Mouse (Mus musculus) frontal cortex, postnatal 14 days (tissue): ENCODE results near the gene 1700034J05Rik.

Source experiments
- DNase-seq, 2 experiments: peaks; one replicate each; pipeline ENCODE4 v3.0.0; 2022; ENCODE audit warnings: low spot score in 2 of 2

Gene 1700034J05Rik

DNA sequence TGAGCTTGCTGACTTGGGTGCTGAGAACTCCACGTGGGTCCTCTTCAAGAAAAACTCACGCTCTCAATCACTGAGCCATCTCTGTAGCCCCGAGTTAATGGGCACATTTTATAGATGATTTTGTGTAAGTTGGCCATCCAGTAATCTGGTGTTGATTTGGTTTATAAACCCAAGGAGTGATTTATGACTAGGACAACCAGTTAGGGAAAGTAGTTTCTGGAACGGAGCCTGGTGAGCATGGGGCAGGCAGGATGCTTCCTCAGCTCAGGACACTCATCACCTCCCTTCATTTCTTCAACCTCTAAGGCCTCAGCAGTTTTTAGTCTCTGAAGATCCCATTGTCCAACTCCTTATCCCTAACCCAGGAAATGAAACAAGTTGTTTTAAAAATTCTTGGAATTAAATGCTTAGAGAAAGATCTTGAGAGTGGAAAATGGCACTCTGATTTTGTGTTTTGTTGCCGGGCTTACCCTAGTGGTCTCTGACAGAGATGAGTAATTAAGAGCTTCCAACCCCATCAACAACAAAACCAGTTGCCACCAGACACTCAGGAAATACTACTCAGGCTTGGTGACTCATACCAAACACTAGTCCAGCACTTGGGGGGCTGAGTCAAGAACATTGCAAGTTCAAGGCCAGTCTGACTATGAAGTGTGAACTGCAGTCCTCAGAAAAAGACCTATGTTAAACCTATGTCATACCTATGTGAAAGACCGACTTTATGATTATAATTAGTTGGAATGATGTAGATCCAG, 9.4 kb upstream of the 1700034J05Rik start:
- DNase-seq = no peak

DNA sequence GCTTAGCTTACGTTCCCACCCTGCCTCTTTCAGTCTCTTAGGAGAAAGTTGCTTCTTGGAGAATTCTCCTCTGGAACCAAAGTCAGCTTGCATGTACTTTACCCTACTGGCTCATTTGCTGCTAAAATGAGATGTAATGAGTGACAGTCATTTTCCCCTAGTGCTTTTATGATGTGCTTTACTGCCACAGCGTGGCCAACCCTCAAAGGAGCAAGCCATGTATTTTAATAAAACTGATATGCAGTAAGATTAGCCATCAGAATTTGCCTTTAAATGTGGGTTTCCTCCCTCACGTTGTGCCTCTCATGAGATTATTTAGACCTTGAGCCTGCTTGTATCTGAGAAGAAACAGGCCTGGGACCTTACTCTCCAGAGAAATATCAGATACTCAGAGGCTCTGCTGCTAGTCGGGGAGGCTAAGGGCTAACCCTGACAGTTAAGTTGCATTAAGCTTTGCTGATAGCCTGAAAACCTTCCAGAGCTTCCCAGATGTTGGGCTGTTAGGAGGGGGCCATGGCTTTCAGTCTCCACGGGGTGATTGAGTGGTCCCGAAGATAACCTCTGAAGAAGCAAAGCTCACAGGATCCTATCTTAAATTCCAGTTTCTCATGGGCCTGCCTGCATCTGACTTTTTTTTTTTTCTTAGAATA, 7.7 kb upstream of the 1700034J05Rik start:
- DNase-seq = no peak

DNA sequence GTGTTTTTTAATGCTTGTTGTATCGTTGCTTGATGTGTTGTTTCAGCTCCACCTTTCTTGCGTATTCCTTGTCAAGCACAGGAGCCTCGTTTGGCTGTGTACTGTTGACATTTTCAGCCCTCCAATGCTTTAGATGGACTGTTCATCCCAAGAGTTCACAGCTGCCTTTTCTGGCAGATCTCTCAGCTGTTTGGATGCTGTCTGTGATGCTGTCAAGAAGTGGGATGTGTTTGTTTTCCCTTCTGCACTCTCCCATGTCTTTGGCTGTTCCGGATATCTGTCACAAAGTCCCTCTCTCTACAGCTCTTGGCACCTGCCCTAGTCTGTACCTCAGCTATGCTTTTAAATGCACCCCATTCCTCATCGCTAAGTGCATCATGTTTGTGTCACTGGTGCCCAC, 6.7 kb upstream of the 1700034J05Rik start:
- DNase-seq = no peak

DNA sequence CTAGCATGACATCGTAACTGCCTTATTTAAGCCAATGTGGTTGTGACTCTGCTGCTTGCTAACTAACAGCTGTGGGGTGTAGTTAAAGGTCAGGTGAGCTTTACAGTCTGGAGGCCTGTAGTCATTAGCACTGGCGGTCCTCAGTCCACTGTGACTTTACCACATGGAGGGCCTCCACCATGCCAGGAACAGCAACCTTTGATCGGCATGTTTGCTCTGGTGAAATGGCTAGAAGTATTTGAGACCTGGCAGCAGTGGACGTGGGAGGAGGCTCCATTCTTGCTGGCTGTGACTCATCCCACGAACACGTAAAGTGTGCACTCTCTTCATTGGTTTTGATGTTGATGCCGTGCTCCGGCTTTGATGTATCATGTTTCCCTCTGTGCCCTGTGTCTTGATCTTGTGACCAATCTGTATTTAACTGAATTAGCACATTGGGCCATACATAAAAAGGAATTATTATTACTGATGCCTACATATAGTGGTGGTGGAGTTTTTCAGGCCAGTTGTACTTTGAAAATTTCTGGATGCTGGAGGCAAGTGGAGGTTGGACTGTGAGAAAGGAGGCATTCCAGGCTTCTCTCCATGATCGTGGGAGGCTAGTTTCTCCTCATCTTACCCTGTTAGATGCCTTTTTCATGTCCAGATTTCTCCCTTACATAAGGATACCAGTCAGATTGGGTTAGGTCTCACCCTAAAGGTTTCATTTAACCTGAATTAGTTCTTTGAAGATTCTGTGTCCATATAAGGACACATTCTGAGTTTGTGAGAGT, 5.9 kb upstream of the 1700034J05Rik start:
- DNase-seq = no peak

DNA sequence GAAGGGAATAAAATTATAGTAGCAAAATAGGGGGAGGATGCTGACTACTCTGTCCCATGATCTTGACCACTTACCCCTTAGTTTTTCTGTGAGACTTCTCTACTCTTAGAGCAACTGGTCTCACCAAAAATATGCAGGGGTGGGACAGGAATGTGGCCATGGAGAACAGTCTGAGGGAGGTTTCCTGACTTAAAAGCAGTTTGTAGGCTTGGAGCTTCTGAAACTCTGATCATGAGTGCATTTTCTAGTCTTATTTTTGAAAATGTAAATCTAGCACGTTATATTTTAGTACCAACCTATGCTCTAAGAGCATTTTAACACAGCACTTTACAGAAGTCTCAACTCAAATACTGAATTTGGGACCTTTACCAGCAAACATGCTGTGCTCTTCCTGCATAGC, 4.5 kb upstream of the 1700034J05Rik start:
- DNase-seq = no peak

DNA sequence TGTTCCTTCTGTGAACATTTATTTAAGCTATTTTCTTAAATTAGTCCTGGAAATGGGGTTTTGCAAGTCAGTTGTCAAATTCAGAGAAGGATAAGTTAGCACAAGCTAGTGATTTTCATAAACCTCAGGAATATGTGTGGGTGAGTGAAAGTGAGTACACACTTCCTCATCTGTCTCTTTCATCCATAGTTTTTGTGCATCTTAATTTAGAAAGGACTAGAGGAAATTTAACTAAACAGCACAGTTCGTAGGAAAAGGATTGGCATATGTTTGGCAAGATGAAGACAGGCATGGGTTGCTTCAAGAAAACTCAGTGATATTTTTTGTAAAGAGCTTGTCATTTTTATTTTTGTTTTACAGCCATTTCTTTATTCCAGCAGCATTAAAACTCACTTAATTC, 2.7 kb upstream of the 1700034J05Rik start:
- no peak for DNase-seq

DNA sequence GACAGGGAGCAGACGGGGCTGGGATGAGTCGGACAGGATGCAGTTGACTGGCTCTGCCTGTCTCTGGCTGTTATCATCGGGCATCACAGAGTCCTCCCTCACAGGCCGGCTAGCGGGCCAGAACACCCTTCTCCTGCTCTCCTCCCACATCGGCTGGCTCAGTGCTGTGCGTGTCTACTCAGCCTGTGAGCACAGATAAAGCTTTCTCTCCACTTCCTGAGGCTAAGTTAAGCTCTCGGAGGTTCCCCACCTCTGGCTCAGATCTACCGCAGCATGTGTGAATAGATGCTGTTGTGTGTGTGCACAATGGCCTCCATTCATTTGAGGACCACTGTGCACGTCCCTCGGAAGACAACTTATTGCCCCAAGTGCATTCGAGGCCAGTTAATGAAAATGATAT, 1.7 kb upstream of the 1700034J05Rik start:
- peak; percentile 30 to 45 for DNase-seq

DNA sequence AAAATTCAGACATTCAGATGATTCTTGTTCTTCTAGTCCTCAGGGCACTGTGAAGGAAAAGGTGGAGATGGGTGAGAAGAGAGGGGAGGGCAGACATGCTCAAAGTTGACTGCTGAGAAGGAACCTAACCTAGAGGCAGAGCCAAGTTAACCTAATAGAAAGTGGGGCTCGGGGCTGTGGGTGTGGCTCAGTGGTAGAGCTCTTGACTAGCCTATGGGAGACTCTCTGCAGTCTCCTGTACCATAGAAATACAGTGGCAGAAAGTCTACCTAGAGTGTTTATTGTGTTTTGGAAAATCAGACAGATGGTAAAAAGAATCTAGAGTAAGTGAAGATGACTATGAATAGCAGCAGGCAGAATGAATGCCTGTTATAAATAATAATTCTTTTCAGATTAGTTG, 1.3 kb upstream of the 1700034J05Rik start:
- DNase-seq = no peak

DNA sequence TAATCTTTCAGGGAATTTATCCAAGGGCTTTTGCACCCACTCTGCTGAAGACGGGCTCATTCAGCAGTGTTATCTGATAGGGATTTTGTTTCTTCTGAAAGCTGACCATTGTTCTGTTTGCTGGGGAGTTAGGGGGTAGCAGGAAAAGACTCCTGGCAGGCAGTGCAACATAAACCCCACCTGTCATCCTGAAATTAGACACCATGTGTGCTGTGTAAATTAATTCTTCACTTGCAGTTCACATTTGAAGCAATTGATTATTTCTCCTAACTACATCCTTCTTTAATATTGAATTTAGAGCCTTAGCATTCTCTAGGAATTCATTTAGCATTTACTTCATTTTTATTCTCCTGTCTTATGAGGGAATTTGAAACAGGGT, 3.8 kb downstream of the 1700034J05Rik start:
- no peak for DNase-seq

DNA sequence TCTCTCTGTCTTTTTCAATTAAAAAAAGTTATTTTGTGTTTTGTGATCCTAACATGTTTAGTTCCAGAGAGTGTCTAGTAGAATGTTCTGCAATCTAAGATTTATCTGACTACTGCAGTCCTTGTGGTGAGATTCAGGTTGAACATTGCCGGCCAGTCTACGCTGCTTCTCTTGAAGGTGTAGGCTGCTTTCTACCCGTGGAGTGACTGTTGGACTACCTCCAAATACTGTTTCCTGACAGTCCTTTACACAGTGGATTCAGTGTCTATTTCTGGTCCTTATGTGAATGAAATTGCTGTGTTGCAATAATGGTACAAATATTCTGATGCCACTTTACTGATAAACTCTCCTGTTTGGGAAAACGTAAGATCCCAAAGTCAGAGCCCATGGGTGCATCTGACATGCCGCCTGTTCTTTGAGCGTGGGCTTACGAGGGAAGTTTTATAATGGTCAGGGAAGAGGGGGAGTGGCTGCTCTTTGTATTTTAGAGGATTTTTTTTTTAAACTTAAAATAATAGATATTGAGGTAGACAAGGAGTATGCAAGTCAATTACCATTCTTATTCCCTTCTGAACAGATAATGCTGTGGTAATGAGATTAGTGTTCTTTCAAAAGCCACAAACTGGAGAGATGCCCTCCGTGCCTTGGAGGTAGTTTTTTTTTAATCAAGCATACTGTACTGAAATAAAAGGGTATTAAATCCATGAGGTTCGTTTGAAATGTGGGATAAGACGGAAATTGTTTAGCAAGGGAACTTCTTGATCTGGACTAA, 4.4 kb downstream of the 1700034J05Rik start:
- no peak for DNase-seq

DNA sequence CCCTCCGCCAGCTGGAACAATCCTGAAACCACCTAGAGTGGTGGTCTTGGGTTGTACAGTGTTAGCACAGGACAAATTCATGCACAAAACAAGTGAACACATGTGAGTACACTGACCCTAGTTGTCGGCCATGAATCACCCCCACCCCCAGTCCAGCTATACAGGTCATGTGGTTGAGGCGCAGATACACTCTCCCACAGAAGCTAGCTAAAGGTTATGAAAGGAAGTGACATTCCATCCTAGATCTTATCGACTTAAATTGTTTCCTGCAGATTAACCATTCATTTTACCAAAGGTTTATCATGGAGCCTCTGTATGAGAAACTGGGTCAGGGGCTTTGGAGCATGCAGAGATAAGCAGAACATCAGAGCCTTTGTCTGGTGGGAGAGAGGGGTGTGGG, 7.0 kb downstream of the 1700034J05Rik start:
- DNase-seq = no peak

DNA sequence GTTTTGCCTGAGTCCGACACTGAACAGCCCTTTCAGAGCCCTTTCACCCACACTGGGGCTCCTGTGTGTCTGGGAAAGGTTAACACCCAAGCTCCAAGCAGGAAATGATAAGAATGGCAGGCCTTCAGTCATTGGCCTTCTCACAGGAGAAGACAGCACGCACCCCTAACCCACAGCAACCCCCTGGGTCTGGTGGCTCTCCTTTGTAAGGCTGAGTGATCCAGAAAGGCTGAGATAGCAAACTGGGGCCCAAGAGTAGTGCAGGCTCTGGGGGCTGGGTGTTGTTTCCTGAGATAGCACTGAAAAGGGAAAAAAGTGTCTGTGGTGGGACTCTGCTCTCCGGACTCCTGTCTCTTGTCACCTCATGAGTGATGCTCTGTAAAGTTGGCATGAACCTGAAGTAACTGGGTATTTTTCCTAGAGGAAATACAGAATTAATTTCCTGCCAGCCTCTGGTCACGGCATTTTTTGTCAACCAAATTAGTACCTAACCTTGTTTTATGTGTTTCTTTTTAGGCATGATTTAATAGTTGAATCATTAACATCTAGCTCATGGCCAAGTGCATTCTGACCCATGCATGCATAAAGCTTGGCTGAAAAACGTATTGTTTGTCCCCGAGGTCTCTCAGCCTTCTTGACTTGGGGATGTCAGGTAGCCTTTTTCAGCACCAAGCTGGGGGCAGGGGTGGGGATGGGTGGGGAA, 7.7 kb downstream of the 1700034J05Rik start:
- no peak for DNase-seq

DNA sequence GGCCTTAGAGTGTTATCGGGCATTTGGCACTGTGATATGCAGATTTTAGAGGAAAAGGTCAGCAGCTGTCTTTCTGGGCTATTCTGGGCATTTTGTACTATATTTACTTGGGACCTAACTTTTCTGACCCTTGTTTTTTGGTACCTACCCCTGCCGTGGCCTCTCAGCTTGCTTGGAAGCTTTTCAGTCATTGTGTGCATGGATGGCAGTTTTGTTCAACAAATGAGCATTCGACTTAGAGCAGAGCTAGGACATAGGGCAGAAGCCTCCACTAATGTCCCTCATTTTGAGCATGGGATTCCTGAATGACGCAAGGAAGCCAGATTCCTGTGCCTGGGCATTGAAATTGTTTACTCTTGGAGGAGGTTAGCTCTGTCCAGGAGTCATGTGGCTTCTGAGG, 9.4 kb downstream of the 1700034J05Rik start:
- no peak for DNase-seq

DNA sequence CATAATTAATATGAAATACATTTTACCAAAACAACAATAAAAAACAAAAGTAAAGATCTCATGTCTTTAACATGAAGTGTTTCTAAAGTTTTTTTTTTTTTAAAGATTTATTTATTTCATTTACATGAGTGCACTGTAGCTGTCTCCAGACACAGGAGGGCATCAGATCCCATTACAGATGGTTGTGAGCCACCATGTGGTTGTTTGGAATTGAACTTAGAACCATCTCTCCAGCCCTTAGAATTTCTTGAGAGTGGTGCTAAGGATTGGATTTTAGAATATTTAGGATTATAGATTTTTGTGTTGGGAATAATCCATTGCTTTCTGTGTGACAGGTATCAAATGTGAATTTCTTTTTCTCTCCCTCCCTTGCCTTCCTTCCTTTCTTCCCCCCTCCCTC, 10.2 kb downstream of the 1700034J05Rik start:
- DNase-seq = no peak

DNA sequence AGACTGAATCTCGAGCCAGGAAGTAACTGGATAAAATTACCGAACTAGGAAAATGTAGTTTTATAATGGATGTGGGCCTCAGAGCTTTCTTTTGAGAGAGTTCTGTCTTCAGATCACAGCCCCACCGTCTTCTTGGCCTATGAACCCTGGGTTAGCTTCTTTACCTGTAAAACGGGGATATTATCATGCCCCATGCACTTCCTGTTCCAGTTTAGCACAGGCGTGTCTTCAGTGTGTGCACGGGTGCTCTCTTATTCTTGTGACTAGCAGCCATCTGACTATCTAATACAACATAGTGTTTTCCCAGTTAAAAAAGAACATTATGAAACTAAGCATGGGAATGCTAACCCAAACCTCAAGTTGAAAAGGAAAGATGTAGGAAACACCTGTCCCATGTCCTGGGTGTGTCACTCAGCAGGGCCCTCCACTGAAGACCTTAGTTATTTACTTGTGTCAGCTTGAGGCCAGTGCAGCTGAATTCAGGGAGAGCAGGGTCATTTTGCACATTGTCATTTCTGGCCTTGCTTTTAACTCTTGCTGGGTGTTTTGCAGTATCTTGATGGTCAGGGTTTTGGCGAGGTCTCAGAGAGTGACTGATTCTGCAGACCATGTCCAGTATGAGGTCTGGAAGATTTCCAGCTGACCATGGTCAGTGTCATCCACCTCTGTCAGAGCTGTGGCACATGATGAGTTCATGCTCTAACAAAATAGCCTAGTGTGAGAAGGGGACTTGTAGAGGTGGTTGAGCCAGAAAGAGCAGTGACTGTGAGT, 12.5 kb downstream of the 1700034J05Rik start:
- DNase-seq = no peak

DNA sequence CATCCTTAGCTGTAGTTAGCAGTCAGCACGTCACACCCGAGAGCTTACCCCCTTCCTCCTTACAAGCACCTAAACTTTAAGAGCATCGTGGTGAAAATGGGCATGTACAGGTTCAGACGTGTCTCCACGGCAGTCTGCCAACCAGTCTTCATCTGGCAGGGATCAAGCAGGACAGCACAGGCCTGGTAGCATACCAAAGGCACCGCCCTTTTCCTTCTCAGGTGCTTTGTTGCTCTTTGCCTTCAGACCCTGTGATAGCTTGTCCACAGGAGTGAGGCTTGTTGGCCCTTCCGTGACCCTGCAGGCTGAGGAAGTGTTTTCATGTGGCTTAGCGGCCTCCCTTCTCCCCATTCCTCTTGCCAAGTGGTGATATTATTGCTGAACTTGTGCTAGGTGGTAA, 15.2 kb downstream of the 1700034J05Rik start:
- DNase-seq = no peak

DNA sequence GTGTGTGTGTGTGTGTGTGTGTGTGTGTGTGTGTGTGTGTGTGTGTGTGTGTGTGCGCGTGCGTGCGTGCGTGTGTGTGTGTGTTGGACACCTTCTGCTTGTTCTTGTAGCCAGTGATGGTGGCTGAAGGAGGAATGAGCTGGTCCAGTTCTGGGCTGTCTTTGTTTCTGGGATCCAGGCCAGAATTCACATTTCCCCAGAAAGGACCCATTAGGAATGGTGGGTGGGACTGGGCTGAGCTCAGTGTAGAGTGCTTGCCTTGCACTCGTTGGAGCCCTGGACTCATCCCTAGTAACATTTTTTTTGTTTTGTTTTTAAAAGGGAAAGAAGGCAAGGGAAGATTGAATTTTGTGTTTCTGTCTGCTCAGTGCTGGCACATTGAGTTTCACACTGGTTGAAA, 18.3 kb downstream of the 1700034J05Rik start:
- DNase-seq = no peak

DNA sequence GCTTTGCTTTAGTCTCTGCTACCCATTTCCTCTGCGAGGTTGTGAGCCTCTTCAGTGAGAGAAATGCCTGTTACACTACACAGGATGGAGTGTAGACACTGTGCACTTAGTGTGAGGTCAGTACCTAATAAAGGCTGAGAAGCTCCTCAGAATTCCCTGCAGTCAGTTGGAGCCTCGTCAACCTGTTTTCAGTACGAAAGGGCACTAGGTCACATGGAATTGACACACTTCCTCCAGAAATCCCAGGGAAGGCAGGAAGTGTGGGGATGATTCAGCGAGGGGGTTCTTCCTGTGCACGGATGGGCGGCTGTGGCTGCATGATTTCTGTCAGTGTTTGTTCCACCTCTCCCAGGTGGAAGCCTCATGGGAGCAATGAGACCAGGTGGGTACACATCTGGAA, 21.1 kb downstream of the 1700034J05Rik start:
- no peak for DNase-seq

DNA sequence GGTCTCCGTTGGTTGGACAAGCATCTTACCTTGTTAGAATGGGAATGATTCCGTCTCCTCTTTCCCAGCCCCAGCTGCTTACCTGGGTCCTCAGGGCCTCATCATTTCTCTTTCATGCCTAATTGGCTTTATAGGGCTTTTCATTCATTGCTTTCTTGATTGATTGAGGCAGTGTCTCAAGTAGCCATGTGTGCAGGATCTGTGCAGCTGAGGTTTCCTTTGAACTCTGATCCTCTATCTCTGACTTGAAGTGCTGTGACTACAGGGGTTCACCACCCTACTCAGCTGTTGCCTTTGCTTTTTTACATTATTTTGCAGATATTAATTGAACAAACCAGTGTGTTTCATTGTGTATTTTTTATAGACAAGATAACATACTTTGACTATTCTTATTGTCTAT, 25.2 kb downstream of the 1700034J05Rik start:
- no peak for DNase-seq

DNA sequence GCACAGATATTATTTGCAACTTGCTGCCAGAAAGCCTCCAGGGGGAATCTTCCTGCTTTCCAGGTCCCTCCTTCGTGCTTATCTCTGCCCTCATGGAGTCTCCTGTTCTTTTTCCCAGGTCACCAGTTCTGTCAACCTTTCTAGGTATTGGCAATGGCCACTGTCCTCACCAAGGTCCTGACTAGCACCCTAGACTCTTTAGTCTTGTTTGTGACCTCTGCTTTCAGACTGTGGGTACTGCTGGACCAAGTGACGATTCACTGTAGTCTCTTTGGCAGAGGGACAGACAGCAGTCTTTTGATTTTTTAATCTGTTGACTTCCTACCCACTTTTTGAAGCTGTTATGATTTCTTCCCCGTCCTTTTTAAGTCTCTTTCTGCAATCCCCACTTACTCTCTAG, 26.1 kb downstream of the 1700034J05Rik start:
- DNase-seq = no peak
